Mouse (Mus musculus) erythroblast, embryonic 14.5 days (primary cell): Measurements from ENCODE around the gene Wdr61.

Source experiments
- GATA1 ChIP-seq: IDR thresholded peaks from 2 replicates; pipeline ENCODE4 v1.6.1; 2012; ENCODE audit warnings: low read length, inconsistent platforms, mixed read lengths
- TAL1 ChIP-seq: IDR thresholded peaks from 3 replicates; pipeline ENCODE4 v1.6.1; 2012; ENCODE audit warnings: low read length, inconsistent platforms, mixed read lengths

DNA sequence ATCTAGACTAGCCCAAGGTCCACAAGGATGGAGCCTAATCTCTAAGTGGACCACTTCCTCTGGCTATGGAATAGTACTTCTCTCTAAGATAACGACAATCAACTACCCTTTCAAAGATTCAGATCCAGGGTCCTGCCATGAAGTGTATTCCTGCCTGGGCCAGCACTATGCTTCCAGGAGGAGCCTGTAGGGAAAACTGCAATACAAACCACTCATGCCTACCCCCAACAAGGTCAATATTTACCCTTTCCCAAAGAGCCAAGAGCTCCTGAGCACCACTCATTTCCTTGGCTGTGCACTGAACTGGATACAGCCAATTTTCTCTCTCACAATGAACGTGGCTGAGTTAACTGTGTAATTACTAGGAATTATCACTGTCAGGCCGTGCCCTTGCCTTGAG, 16.8 kb downstream of the Wdr61 start:
- TF ChIP-seq GATA1 (no peak), TAL1 (no peak)
